Mouse (Mus musculus): ENCODE measurements around the gene Chchd3. TPM values are rescaled to one million over a fixed set of nuclear protein-coding genes. Genes with fewer than 3 reads are reported as not detected.

Chchd3 gene
- total RNA-seq, 2 experiments from 2014 or later, result 41.3 to 59.4 TPM

DNA sequence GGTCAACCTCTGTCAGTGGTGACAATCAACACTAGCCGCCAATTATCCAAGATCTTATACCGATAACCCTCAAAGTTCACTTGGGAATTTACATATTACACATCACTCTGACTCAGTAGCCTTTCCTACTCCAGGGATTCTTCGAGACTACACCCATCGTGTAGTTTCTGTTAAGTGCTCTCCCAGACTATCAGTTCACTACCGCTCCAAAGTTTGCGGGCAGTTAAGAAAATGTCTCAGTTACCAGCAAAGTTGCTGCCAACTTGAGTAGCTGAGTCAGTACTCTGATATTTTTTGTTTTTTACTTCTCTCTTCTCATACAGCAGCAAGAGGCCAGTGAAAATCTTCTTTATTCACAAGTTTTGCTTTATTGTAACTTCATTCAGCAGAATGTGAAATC lies 31.8 kb downstream of the Chchd3 start:
- ATAC-seq (replicated peaks; ENCODE audit: low FRiP score, poor library complexity, severe bottlenecking), result no peak

DNA sequence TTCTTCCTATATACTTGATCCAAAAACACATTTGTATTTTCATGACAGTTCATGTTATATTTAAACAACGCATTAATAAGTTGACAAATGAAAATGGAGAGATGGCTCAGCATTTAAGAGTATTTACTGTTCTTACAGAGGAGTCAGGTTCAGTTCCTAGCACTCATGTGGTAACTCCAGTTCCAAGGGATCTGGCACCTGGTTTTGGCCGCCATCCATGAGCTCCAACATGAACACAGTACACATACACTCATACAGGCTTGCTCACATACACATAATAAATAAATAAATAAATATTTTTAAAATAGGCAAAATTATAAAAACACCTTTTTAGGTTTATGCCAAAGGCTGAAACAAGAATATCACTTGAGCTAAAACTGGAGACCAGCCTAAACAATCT lies 35.0 kb downstream of the Chchd3 start:
- no peak for ATAC-seq (replicated peaks; ENCODE audit: low FRiP score, poor library complexity, severe bottlenecking)

DNA sequence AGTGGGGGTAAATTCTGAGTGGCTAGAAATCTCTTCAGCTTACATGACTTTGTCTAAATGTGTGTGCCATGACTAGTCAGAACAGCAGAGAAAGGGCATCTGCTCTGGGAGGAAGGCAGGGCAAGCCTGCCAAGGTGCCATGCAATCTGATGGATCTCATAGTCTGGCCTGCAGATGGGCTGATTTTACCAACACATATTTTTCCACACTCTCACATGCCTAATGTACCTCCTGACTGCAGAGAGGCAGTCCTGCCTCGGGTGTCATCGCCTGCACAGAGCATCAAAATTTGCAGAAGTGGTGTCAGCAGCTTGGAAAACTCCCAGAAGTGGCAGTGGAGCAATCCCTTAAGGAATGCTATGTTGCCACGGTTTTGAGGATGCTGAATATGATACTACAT lies 55.5 kb downstream of the Chchd3 start:
- no peak for ATAC-seq (replicated peaks; ENCODE audit: low FRiP score, poor library complexity, severe bottlenecking)

DNA sequence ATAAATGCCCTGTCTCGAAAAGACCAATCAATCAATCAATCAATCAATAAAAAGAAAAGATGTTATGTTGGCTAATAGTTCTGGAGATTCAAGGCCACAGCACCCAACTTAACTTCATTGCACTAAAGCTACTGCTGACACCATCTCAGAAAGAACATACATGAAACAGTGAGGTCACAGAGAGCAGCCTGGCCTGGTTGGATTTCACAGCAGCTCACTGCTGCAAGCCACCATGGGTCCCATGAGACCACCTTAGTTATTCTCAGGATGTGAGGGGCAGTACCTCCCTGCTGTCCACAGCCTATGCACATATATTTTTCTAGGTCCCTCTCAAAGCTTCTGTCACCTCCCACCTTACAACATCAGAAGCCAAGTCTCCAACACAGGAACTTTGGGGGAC lies 57.1 kb downstream of the Chchd3 start:
- no peak for ATAC-seq (replicated peaks; ENCODE audit: low FRiP score, poor library complexity, severe bottlenecking)

DNA sequence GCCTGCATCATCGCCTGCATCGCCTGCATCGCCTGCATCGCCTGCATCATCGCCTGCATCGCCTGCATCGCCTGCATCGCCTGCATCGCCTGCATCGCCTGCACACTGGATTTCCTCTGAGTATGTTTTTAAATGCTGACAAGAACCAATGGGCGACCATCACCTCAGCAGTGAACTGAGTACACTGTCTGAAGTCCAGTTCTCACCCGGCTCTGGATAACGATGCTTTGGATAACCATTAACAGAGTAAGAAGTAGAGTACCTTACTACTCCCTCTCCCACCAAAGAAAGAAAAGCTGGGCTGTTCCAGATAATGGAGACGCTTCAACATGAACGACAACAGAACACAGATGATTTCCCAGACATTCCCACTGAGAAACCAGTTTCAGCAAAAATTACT lies 58.8 kb downstream of the Chchd3 start:
- ATAC-seq (replicated peaks; ENCODE audit: low FRiP score, poor library complexity, severe bottlenecking), result no peak

DNA sequence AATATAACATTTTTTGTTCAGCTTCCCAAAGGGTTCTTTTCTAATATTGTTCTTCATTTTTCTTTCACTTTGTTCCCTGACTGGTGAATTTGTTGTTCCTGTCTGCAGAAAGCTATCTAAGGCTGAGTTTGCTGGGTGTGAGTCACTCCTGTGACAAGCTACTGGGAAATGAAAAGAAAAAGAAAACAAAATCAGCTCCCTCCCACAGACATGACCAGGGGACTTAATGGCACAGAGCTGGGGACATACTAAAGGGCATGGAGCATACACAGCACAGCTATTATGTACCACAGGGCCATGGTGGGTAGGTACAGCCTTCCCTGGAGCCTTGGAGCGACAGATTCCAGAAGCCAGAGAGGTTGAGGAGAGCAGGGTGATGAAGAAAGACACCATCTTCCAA lies 63.5 kb downstream of the Chchd3 start:
- ATAC-seq (replicated peaks; ENCODE audit: low FRiP score, poor library complexity, severe bottlenecking), result no peak

DNA sequence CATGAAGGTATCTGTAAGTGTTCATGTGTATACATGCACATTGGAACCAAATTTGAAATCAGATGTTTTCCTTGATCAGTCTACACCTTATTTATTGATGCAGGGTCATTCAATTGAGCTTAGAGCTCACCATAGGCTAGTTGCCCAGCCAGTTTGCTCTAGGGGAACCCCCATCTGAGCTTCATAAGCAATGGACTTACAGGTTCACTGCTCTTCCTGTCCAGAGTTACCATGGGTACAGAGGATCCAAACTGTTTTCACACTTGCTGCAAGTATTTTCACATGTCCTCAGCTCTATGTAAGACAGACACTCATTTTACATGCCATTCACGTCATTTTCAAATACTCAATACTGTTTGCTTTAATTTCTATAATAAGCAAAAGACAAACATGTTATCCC lies 66.2 kb downstream of the Chchd3 start:
- ATAC-seq (replicated peaks; ENCODE audit: low FRiP score, poor library complexity, severe bottlenecking), result no peak

DNA sequence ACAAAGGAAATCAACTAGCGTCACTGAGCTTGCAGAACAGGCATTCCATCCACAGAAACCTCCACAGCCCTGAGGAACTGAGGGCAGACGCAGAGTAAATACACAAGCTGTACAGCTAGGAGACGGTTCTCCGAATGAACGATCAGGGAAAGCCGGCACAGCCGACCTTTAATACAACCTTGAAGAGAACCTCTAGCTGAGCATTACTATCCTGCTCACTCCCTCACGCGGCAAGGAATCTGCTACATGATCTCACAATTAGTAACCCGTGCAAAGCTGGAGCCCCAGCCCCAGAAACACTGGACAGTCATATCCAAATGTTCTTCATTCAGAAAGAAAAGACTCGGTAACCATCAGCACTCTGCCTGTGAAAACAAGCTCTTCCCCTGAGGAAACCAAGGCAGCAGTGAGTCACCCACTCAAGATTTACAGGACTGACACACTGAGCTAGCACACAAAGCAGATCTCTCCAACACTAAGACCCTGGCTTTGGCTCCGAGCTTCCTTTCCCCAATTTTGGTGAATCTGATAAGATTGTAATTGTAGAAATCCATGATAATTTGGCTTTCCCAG lies 69.9 kb downstream of the Chchd3 start:
- ATAC-seq (replicated peaks; ENCODE audit: low FRiP score, poor library complexity, severe bottlenecking), result no peak

DNA sequence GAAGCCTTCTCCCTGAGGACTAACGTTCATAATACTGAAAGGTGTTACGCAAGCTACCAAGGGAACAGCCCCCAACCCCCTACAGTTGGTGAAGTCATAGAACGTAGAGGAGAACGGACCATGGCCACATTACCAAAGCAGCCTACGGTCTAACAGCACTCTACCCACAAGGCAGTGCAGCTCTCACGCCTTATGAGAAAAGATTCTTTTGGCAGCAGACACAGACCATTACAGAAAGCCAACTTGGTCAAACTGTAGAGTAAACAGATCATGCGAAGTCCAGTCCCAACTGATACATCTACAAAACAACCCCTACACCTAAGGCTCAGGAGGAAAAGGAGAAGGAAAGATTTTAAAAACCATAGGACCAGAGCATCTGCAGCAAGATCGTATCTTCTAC lies 71.5 kb downstream of the Chchd3 start:
- ATAC-seq (replicated peaks; ENCODE audit: low FRiP score, poor library complexity, severe bottlenecking), result no peak

DNA sequence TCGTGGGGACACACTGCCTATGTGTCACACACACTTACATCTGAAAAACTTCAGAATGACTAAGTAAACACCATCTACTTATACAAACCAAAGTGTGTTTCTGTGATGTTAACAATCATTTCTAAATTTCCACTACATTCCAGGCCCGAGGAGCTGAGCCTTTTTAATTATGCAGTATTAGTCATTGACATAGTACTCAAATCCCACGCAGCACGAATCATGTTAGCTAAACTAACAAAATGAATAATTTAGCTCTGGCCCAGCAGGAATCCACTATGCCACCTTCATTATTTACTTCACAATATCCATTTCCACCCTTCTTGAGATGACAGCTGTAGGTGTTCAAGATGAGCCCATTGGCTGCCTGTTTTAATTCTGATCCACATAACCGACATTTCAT lies 76.2 kb downstream of the Chchd3 start:
- no peak for ATAC-seq (replicated peaks; ENCODE audit: low FRiP score, poor library complexity, severe bottlenecking)

DNA sequence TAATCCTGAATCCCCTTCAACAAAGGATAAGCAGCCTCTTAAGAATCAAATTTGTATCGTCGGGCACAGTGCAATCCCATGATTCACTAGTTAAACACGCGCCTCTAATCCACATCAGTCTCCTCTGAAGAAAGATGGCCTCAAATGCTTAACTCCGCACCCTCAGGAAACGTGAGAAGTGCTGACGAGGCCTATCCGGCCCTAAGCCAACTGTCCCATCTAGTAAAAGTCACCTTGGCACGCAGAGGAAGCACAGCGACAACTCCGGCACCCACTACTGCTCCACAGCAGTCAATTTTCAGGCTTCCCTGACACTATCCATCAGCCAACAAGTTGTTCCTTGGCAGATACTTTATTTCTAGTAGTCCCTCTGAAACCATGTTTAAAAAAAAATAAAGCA lies 78.8 kb downstream of the Chchd3 start:
- no peak for ATAC-seq (replicated peaks; ENCODE audit: low FRiP score, poor library complexity, severe bottlenecking)

DNA sequence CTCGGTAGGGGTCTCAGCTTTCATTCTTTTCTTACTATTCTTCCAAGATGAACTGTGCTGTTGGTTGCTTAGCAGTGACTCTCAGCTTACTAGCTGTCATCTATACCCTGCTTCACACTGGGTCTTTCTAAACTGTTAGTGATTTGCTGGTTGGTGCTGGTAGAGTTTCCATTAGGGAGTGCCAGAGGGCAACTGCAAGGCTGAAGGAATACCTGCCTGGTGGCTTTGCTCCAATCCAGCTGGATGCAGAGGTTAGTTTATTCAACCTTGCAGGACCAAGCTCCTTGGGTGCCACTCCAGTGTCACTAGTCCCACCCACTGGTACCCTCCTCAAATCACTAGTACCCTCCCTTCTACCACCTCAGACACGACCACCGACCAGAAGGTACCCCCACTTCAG lies 81.2 kb downstream of the Chchd3 start:
- ATAC-seq (replicated peaks; ENCODE audit: low FRiP score, poor library complexity, severe bottlenecking), result no peak

DNA sequence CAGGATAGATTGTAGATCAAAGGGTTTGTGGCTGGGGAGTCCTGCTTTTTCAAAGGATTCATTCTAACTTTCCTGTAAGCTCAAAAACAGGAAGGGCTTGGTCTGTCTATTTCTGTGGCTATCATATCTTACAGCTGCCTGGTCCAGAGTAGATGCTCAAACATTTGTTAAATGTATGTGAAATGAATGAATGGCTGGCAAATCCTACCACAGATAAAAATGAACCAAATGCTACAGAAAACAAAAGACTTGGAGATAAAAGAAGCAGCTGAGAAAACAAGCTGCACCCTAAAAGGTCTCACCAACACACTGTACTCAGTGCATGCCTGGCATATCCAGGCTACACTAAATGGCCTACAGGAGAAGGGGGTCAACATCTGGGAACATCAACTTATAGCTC lies 88.1 kb downstream of the Chchd3 start:
- ATAC-seq (replicated peaks; ENCODE audit: low FRiP score, poor library complexity, severe bottlenecking), result no peak

DNA sequence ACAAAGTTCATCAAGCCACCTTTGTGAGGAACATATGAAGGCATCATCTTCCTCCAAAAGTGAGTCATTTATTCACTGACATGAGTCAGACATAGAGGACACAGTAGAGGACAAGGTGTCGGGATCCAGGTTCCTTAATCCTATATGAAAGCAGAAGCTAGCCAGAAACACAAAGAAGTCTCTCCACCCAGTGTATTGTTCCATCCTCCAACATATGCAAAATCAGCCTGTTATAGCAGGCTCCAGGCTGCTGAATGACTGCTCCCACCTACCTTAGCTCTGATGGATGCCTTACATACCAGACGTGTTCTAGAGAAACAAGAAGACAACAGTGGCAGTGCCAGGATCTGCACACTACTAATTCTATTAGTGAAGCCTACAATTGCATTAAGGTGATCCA lies 91.1 kb downstream of the Chchd3 start:
- no peak for ATAC-seq (replicated peaks; ENCODE audit: low FRiP score, poor library complexity, severe bottlenecking)

DNA sequence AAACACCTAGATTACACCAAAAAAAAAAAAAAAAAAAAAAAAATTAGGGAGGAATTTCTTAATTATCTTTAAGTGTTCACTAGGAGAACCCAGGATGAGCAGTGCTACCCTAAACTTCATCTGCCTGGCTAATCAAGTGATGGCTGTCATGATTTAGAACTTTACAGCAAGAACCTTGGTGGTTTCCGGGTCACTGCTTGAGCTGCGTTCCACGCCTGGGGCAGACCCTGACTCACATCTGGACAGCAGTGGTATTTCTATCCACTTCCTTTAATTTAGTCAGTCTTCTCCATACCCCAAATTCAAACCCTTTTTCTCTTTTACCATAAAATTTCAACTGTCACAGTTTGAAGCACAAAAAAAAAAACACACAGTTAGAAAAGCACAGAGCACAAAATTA lies 98.0 kb downstream of the Chchd3 start:
- no peak for ATAC-seq (replicated peaks; ENCODE audit: low FRiP score, poor library complexity, severe bottlenecking)

DNA sequence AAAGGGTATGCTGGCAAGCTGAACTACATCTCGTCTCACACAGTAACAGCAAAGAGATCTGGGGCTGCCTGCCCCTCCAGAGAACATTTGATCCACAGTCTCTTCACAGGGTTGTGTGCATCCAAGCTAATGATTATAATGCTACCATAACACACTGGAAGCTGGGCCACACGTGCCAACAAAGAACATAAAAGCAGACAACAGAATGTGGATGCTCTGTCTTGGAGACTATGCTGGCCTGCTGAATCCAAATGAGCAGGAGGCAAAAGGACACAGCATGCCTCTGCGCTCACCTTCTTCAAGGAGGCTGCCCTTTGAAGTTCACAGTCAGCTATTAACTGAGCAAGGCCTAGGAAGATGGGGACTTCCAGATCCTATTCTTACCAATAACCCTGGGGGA lies 98.6 kb downstream of the Chchd3 start:
- ATAC-seq (replicated peaks; ENCODE audit: low FRiP score, poor library complexity, severe bottlenecking), result no peak

DNA sequence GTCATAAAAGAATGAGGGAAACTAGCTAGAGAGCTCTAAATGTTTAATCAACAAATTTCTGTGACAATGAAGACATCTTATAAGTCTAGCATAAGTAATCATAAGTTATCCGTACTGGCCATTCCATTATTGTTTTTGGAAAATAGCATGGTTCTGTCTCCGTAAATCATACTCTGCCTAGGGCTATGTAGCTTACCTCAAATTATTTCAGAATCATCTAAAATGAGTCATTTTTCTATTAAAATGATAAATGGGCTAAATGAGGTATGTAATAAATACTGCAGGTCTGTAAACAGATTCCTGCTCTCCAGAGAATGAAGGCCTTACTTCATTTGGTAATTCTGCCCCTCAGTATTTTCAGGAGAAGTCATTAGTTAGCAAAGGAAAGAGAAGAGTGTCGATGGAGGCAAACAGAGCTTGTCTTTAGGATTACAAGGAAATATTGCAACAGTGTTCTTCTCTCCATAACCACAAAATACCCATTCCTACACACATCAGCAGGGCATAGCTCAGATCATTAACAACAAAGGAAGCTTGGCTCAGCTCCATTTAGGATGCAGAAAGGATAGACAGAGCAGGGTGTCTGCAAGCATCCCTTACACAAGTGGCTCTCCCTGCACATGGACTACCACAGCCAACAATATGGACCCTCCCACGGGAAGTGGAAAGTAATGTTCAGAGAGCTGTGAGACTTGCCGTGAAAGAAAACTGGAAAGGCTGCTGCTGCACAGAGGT lies 100.1 kb downstream of the Chchd3 start:
- no peak for ATAC-seq (replicated peaks; ENCODE audit: low FRiP score, poor library complexity, severe bottlenecking)

DNA sequence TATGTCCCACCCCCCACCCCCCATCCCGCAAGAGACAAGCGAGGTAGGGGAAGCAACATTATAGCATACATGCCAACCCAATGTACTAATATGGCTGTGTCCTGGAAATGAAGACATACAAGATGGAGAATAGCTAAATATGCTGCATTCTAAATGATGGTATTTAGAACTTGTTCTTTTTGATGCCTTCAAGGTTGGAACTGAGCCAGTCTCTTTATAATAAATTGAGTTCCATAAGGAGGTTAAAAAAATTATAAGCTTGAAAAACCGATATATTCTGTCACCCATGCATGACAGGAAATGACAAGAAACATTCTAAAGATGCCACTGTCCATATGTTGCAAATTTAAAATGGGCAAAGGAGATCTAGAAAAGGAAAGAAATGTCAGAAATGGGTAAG lies 104.6 kb downstream of the Chchd3 start:
- ATAC-seq (replicated peaks; ENCODE audit: low FRiP score, poor library complexity, severe bottlenecking), result no peak

DNA sequence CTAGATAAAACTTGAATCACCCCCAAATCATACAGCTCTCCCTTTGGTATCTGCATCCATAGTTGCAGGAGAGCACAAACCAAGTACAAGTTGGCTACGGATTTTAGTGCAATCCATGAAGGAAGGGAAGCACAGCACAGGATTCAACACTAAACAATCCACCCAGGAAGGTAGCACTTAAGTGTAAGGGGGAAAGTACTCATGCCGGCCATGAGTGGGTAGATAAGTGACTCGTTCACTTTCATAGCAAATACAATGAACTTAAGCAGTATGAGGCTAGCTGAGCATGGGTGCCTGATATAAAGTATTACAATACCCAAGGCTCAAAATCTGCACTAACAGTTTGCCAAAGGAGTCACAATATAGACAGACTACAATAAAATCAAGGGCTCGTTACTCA lies 109.1 kb downstream of the Chchd3 start:
- ATAC-seq (replicated peaks; ENCODE audit: low FRiP score, poor library complexity, severe bottlenecking), result no peak

DNA sequence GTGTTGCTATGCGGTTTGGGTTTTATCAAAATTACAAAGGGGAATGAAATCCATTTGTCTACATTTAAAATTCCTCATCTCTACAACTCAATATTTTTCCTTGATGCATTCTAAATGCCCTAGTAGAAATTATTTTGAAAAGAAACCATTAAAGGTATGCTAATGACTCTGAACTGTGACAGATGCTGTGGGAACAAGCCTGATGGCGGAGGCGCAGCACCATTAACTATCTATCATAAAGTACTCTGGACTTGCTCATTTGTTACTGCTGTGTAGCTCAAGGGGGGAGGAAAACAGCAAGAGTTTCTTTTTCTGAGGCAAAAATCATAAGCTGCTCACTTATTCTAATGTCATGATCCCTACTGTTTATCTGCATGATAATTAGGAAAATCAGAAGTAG lies 110.4 kb downstream of the Chchd3 start:
- ATAC-seq (replicated peaks; ENCODE audit: low FRiP score, poor library complexity, severe bottlenecking), result no peak

DNA sequence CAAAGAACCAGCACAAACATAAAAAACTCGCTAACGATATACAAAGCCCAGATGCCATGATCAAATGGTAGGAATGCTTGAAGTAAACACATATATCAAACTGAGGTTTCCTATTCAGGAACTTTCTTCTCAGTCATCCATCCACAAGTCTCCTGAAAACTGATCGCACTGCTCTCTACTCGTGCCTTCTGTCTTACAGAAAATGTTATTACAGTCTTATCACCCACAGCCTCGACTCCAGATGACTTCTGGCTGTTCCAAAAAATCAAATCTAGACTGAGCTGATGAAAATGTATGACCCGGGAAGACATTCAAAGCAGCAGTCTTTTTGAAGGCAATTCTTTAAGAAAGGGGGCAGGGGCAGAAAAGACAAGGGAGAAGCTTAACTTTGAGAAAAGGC lies 112.8 kb downstream of the Chchd3 start:
- no peak for ATAC-seq (replicated peaks; ENCODE audit: low FRiP score, poor library complexity, severe bottlenecking)

DNA sequence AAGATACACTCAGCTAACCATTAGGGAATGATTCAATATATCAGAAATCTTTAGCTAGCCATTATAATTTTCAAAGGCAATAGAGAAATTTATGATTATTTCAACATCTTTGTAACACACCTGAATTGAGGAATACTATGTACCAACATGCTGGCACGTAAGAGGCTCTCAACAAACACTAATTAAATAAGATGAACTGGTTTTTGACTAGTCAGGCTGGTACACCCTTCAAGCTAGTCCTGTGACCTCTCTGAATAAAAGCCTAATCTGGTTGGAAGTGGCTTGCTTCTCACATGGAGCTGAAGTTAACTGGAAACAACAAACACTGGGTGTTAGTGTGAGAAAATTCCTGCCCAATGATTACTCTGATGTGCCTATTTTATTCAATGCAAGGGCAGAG lies 115.1 kb downstream of the Chchd3 start:
- ATAC-seq (replicated peaks; ENCODE audit: low FRiP score, poor library complexity, severe bottlenecking), result no peak
